Mouse (Mus musculus) CD8-positive naive resting alpha-beta T cell, adult 2 months (primary cell): Measurements from ENCODE around the gene C1rb.
"Not testable (repeated sequence)": the region's sequence is repeated elsewhere in the genome, so short reads cannot be mapped to it uniquely, and the experiment has no call there.

ENCODE experiments used
- DNase-seq, 2 experiments: peaks; one replicate each; pipeline ENCODE4 v3.0.0; 2022; ENCODE audit warnings: low read depth in 2 of 2, low spot score in 2 of 2

C1rb gene

DNA sequence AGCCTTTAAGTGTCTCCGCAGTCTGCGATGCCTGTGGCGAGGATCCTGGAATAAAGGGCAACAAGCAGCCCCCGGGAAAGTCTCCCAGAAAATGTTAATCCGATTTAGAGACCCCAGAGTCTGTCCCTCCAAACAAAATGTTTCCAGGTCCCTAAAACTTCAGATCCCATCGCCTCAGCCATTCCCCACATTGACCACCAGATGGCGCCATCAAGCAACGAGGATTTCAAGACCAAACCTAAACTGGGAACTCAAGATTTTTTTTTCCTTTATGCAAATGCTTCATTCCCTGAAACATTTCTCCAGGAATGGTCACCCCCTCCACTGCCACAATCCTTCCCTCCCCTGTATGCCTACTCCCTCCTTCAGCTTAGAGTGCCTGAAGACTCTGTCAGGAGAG is at the start of gene C1rb:
Gene C1rb, plus strand, starts transcription at position 269 of the 400 bp plus-strand sequence.
- peak; percentile 38 to 50 for DNase-seq

DNA sequence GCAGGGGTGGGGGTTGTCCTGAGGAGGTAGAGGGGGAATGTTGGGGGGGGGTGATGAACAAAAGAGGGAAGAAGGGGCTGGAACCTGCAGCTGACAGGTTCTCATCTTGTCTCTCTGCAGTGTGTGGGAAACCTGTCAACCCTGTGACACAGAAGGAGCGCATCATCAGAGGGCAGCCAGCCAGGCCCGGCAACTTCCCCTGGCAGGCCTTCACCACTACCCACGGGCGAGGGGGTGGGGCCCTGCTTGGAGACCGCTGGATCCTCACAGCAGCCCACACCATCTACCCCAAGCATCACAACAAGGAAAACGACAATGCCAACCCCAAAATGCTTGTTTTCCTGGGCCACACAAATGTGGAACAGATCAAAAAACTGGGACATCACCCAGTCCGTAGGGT is 48.0 kb upstream of the C1rb start:
- not testable (repeated sequence) for DNase-seq

DNA sequence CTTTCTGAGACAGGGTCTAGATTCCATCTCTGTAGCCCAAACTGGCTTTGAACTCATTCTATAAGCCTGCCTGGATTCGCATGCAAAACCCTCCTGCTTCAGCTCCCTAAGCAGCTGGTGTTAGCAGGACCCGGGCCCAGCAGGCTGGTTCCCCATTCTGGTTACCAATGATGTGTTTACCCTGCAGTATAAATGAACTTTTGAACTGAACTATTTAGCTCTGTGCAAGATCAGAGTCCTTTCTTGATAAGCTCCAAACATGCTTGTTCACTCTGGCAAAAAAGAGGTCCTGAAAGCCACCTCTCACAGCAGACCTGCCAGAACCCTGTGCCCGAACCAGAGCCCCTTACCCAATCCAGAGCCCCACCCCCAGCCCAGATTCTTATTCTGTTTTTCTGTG is 42.2 kb upstream of the C1rb start:
- no peak for DNase-seq

DNA sequence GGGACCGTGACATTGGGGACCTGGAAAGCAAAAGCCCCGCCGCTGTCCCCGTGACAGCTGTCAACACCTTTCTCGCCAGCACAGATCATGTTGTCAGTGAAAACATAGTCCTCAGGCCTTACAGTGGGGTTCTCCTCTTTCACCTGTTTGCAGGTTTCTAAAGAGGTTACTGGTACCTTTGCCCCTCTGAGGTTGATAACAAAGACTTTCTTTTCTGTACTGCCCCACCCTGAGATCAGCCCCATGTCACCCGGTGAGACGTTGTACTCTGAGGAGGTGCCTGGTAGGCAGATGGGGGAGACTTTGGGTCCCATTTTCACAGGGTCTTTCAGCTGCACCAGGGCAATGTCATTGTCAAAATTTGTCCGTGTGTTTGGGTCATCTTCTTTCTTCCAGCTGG is 39.0 kb upstream of the C1rb start:
- DNase-seq = no peak

DNA sequence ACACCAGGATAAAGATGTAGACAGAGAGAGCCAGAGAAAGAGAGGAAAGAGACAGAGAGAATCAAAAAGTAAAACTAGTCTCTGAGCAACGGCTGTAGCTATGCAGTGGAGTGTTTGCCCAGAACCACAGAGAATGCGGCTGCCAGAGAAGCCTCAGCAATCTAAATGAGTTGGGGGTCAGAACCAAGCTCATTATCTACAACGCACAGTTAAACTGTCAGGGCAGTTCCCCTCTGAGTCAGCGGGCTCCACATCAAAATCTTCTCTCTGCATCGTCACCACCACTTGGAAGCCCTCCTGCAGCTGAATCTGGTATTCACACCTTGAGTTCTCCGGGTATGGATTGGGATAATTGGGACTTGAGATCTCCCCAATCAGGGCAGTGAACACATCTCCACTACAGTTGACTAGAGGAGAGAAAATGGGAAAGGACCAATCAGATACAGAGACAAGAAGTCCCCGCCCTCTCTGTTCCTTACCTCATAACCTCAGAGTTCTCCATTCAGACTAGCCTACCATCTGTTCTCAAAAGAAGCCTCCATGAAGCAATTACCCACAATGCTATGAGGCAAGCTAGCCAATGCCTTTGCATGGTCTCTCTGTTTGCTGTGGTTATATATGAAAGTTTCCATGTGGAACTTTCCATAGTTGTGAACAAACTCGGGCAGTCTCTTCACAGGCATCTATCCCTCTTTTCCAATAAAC is 33.8 kb upstream of the C1rb start:
- not testable (repeated sequence) for DNase-seq

DNA sequence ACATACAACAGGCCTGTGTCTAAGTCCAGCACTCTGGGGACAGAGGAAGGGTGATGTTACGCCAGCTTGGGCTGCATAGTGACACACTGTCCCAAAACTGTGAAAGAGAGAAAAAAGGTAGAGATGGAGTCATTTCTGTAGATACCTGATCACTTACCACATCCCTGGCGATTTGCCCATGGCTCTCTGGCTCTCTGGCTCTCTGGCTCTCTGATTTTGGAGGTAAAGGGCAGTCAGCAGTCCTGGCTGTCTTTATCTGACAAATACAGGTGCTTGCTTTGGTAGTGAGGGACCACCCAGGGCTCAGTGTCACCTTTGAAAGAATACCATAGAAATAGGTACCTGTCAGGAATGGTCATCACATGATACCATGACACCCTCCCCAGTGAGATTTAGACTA is 28.9 kb upstream of the C1rb start:
- DNase-seq = not testable (repeated sequence)

DNA sequence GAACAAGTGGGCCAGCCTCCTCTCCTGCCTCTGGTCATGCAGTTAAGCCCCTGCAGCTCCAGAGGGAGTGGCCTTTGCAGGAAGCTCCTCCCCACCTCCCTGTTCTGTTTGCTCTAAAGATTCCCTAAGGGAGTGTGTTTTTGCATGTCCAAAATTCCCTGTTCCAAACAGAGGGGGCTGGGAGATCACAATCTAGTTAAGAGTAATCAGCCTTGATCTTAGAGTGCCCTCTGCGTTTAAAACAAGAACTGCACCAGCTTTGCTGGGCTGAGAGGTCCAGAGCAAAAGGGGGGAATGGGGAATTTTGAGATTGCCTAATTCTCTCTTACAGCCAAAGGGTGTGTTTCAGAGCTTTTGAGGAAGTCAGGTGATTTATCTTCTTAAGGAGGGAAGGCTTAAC is 27.8 kb upstream of the C1rb start, which contains the start of gene C1s1:
Gene C1s1, minus strand, starts transcription at position 76 of the 400 bp plus-strand sequence.
- not testable (repeated sequence) for DNase-seq

DNA sequence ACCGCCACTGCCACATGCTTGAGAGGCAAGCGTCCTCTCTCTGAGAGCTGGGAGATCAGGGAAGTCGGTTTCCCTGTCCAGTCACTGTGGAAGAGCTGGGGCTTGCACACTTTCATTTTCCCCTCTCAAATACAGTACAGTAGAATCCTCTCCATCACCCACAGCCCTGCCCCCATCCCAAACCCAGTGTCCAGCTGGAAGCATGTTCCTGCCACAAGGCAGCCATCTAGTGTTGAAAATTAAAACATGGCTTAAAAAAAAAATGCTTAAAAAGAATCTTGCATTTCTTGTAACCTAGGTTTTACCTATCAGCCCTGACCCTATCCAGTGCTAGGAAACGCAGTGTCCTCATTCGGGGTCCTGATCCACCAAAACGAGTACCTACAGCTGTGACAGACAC is 25.6 kb upstream of the C1rb start:
- no peak for DNase-seq

DNA sequence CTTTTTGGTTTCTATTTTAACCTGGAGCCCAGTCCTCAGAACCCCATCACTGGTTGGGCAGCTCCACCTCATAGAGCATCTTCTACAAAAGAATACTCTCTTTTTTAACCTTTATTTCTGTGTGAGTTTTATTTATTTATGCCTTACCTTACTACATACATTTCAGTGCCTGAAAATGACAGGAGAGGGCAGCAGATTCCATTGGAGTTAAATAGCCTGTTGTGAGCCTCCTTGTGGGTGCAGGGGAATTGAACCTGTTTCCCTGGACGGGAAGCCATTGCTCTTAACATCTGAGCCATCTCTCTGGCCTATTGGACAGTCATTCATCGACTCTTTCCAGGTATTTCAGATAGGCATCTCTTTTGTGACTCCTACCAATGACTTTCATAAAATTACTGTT is 24.7 kb upstream of the C1rb start:
- DNase-seq = no peak

DNA sequence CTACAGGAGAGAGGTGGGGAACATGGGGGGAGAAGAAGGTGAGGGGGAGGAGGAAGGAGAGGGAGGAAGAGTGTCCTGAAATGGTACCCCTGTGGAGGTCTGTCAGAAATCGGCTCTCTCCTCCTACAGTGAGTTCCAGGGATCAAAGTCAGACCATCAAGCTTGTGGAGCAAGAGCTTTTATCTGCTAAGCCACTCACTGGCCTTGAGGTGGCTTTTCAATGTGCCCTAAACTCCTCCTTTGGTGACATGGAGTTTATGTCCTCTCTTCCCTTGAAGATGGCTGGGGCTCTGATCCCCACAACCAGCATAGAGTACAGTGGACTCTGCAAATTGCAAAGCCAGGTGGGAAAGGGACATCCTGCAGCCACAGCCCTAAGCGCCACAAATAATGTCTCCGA is 22.1 kb upstream of the C1rb start:
- DNase-seq = not testable (repeated sequence)

DNA sequence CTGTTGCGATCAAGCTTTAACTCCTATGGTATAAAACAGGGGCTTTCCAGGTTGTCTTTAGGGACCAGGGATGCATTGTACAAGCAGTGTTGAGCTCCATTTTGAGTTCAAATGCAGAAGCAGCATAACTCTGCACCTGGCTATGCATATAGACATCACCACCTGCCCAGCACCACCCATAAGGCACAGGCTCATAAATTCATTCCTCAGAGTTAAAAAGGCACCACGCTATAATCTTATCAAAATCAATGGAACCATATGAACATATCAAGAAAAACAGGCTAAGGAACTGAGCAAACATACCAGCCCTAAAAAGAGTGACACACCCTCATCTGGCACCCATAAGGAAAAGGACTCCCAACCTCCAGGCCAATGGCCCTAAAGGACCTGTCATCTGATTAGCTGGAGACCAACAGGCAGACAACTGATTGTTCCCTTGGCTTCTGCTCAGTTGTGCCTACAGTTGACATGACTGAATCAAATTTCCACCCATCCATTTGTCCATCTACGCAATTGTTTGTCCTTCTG is 21.0 kb upstream of the C1rb start:
- no peak for DNase-seq

DNA sequence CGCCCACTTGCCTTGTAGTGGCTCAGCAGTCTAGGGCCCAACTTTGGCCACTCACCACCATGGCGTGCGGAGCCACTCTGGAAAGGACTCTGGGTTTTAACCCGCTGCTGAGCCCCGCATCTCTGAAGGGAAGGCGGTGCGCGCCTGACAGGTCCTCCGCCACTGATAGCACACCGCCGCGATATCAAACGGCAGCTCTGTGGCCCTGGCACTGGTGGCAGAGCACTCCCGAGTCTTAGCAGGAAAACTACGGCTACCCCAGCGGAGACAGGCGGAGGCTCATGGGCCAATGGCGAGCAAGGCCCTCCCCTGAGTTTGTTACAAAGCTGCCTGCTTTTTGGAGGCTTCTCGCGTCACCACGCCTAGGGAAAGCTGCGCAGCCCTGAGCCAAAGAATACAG is 17.3 kb upstream of the C1rb start:
- no peak for DNase-seq

DNA sequence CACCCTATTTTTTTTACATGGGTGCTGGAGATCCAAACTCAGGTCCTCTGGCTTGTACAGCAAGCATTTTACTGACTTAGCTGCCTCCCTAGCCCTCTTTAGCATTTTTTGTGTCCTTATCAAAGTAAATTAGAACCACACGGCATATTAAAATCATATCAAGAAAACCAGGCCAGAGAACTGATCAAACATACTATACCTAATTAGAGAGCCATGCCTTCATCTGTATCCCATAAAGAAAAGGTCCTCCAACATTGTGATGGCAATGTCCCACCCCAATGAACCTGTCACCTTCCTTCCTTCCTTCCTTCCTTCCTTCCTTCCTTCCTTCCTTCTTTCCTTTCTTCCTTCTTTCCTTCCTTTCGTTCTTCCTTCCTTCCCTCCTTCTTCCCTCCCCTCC is 14.1 kb upstream of the C1rb start:
- not testable (repeated sequence) for DNase-seq

DNA sequence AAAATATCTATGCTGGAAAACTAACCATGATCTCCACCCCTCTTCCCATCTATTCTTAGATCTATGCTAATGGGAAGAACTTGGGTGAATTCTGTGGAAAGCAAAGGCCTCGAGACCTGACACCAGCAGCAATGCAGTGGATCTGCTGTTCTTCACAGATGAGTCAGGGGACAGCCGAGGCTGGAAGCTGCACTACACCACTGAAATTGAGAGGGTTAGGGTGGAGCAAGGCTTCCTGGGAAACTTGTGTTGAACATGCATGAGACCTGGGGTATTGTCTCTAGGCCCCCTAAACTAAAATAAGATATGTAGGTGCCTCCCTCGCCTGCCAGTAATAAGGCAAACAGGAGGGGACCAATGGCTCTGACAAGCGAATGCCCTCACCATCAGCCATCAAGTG is 8.9 kb upstream of the C1rb start:
- DNase-seq = not testable (repeated sequence)

DNA sequence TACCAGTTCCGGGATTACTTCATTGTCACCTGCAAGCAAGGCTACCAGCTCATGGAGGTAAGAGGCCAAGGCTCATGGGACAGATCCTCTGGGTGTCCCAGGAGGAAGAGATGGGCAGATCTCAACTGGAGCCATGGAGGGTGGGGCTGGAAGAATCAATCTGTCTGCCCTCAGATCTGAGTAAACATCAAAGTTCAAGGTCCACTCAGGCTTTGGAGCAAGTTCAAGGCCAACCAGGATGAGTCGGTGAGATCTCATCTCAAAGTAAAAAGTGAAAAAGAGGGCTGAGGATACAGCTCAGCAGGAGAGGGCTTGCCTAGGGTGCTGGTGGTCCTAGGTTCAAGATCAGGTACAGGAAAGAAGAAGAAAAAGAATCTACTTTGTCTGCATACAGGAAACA is 8.5 kb upstream of the C1rb start:
- not testable (repeated sequence) for DNase-seq

DNA sequence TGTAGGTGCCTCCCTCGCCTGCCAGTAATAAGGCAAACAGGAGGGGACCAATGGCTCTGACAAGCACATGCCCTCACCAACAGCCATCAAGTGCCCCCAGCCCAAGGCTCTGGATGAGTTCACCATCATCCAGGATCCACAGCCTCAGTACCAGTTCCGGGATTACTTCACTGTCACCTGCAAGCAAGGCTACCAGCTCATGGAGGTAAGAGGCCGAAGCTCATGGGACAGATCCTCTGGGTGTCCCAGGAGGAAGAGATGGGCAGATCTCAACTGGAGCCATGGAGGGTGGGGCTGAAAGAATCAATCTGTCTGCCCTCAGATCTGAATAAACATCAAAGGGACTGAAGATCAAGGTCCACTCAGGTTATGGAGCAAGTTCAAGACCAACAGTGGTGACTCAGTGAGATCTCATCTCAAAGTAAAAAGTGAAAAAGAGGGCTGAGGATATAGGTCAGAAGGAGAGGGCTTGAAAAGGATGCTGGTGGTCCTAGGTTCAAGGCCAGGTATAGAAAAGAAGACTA is 5.1 kb downstream of the C1rb start:
- not testable (repeated sequence) for DNase-seq

DNA sequence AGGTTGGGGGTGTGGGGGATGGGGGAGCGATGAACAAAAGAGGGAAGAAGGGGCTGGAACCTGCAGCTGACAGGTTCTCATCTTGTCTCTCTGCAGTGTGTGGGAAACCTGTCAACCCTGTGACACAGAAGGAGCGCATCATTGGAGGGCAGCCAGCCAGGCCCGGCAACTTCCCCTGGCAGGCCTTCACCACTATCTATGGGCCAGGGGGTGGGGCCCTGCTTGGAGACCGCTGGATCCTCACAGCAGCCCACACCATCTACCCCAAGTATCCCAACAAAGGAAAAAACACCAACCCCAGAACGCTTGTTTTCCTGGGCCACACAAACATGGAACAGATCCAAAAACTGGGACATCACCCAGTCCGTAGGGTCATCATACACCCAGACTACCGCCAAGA is 10.1 kb downstream of the C1rb start:
- DNase-seq = not testable (repeated sequence)

DNA sequence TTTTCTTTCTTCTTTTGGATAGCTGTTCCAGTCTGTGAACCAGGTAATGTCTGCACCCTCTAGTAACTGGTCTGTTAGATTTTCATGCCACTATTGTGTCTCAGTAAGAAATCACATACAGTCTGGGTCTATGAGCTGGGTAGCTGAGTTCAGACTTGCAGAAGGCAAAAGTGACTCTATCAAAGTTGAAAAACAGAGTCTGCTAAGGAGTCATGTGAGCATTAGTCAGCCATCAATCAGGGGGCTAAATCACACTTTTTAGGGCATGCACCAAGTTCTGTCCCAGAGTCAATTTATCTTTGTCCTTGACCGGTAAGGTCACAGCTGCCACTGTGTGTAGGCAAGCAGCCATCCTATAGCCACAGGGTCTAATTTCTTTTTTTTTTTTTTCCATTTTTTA is 12.1 kb downstream of the C1rb start:
- DNase-seq = no peak

DNA sequence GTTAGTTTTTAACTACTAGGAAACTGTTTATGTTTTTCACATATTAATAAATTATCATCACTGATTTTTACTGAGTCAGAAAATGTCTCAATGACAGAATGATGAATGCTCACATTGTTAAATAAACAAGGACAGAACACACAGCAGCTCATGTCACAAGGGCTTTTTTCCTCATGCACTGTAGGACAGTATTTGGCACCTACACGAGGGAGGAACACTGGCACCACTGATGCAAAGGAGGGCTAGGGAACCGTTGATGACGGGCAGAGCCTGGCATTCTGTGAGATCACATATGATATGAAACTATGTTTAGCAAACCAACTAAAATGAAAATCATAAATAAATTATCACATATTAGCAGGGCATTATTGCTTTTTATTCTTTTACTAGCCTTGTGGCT is 14.8 kb downstream of the C1rb start:
- no peak for DNase-seq

DNA sequence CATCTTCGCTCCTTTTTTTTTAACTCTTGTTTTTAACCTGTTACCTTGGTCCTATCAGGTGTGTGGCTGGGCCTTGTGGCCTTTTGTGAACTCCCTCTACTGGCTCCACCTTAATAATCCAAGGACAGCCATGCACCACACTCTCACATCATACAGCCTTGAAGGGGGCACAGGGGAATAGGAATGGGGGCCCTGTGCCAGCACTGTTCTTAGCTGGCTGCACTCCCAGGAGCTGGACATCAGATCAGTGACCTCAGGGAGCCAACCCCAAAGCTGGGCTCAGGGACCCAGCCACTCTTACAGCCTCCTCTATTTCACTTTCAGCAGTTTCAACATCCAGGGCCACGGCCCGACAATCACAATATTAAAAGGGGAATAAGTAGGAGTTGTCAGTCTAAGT is 15.7 kb downstream of the C1rb start:
- no peak for DNase-seq

DNA sequence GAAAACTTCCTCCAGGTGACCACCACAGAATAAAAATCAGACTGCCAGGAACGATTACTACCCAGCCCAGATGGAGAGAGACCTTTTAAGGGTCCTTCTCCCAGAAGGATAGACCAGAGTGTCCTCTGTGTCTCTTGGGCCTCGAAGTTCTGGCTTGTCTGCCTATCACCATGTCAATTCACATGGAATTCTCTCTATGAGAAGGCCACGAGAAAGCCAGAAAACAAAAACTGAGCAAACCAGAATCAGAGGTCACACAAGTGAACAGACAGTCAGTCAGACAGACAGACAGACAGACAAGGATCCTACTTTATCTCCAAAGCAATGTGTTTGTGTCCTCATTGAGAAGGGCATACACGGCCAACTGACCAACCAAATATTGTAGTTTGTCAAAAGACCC is 16.2 kb downstream of the C1rb start:
- no peak for DNase-seq

DNA sequence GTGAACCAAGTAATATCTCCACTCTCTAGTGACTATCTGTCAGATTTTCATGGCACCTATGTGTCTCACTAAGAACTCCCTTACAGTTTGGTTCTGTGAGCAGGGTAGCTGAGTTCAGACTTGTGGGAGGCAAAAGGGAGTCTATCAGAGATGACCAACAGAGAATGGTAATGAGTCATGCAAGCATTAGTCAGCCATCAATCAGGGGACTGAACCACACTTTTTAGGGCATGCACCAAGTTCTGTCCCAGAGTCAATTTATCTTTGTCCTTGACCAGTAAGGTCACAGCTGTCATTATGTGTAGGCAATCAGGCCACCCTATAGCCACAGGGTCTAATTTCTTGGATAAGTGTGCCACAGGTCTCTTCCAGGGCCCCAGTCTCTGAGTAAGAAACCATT is 18.7 kb downstream of the C1rb start:
- DNase-seq = no peak

DNA sequence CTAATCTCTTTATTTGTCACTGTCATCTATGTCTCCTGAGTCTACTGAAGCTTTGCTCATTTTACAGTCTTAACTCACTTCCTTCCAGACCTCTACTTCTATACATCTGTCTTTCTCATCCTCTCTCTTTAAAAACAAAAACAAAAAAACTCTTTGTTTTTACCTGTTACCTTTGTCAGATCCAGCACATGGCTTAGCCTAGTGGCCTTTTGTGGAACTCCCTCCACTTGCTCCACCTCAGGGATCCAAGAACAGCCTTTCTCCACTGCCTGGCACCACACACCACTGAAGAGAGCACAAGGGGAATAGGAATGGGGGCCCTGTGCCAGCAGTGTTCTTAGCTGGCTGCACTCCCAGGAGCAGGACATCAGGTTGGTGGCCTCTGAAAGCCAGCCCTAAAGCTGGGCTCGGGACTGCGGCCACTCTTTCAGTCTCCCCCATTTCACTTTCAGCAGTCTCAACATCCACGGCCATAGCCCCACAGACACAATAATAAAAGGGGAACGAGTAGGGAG is 22.1 kb downstream of the C1rb start:
- DNase-seq = no peak
